Mouse (Mus musculus): ENCODE data around the gene Ccr1l1.

- TF ChIP-seq CTCF (IDR thresholded peaks at IDR 0.05; ENCODE audit: control insufficient read depth, insufficient read depth, insufficient read length) (no peak), USF1 (IDR thresholded peaks at IDR 0.05; ENCODE audit: low read depth) (no peak), MAX (IDR thresholded peaks at IDR 0.05) (no peak), MYOD1 (IDR thresholded peaks at IDR 0.05; ENCODE audit: control insufficient read depth, insufficient read length, low read depth) (no peak), MYOG (IDR thresholded peaks at IDR 0.05; ENCODE audit: control insufficient read depth, extremely low read depth, insufficient read length) (no peak), CEBPB (IDR thresholded peaks at IDR 0.05; ENCODE audit: low read depth) (no peak)
These were observed 36.2 kb downstream of the Ccr1l1 start for GRCm38 (mm10) chr9:123942025-123942424.

Data from C2C12 (cell line).